Mouse (Mus musculus): ENCODE results near the gene Pebp1.

DNA sequence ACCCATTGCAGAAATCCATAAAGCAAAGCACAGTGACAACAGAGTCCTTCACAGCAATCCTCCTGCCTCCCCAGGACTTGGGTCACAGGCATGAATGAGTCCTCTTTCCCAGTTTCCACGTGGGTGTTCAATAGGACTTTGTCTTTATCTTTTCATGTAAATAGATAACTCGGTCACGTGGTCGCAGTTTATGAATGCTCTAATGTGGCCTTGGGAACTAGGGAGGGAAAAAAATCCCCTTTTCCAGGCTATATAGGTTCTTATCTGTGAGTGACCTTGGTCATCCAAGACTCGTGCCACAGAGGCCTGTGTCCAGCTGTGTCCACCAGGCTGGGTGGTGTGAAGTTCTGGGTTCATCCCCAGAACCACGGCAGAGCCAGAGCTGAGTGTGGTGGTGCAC, 39.0 kb upstream of the Pebp1 start:
- TF ChIP-seq GATA1 (IDR thresholded peaks at IDR 0.05; ENCODE audit: low read length) (no peak), TAL1 (IDR thresholded peaks at IDR 0.05; ENCODE audit: low read length) (no peak)

All from erythroblast, embryonic 14.5 days (primary cell).